Mouse (Mus musculus) intestine, embryonic 16.5 days (tissue): ENCODE data around the gene Depdc1a. TPM values are rescaled to one million over a fixed set of nuclear protein-coding genes. Genes with fewer than 3 reads are reported as not detected.

Experiments
- polyA plus RNA-seq: library from polyadenylated mRNA; unstranded; fragments of >200 nt; fragmentation: Nextera tagmentation; extraction: Ambion mirVana; gene quantifications from 2 replicates; pipeline ENCODE4 v1.2.1, GENCODE M21; 2015

The Depdc1a gene
- polyA plus RNA-seq, 1 experiment from 2014 or later: 24.7 TPM

Other genes with a start within 250 kb of the Depdc1a start
- not detected in 2 replicates for gene Rpe65, start 103.7 kb downstream of the Depdc1a start, polyA plus RNA-seq